Mouse (Mus musculus) adrenal gland, postnatal 0 days (tissue): ENCODE results near the gene 1700037C18Rik. TPM values are rescaled to one million over a fixed set of nuclear protein-coding genes. Genes with fewer than 3 reads are reported as not detected.

Experiments used
- microRNA-seq: library from miRNA; unstranded; fragments of <30 nt; microRNA quantifications from one replicate; pipeline ENCODE4, GENCODE M21; 2016; ENCODE audit warnings: borderline replicate concordance; ENCODE audit not compliant: insufficient number of aligned reads
- polyA plus RNA-seq: library from polyadenylated mRNA; unstranded; fragments of >200 nt; fragmentation: Nextera tagmentation; extraction: Ambion mirVana; gene quantifications from 2 replicates; pipeline ENCODE4 v1.2.1, GENCODE M21; 2015

The 1700037C18Rik gene
- polyA plus RNA-seq, result 6.8 and 7.9 TPM in 2 replicates

GRCm38 (mm10) chr16:3908537-3909111 lies at the start of gene 1700037C18Rik, which contains the start of gene Cluap1:
Gene 1700037C18Rik, minus strand, starts transcription at chr16:3908689.
Gene Cluap1, plus strand, starts transcription at chr16:3908801.

DNA sequence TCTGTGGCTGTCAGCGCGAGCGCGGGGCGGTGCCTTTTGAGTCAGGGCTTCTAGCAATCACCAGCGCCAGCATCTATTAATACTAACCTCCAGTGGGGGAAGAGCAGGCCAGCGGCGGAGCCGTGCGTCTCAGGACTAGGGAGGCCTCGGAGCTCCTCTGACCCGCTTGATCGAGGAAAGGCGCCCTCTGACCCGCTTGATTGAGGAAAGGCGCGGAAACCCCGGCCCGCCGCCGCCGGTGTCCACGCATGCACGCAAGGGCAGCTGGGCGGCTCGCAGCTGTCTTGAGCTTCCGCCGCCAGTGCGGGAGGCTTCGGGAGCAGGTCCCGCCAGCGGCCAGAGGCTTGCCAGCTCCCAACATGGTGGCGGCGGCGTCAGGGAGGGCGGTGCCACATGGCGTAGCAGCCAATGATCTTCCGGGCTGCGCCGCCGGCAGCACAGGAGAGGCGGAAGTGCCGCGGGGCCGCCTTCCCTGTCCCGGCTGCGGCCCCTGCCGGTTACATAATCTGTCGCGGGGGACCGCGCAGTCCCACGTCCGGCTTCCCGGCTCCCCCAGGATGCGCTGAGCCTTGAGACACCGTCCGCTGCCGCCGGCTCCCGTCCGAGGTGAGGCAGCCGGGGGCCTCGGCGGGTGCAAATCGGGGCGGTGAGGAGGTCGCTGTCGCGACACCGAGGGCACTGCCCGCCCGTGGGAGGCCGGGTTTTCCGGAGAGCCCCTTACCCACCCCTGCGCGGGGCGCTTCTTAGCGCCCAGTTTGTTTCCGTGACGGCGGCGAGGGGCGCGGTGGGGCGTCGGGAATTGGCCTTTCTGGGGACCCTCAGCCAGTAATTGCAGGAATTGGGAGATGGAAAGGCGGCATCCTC lies 24.1 kb downstream of the 1700037C18Rik start, which contains the start of the genes Zfp597 and Gm20695:
Gene Zfp597, minus strand, starts transcription at position 361 of the 864 bp plus-strand sequence.
Gene Gm20695, plus strand, starts transcription at position 448 of the 864 bp plus-strand sequence.

GRCm38 (mm10) chr16:3872216-3873047 lies 36.1 kb downstream of the 1700037C18Rik start, which contains the start of gene Naa60:
Gene Naa60, plus strand, starts transcription at chr16:3872375.

DNA sequence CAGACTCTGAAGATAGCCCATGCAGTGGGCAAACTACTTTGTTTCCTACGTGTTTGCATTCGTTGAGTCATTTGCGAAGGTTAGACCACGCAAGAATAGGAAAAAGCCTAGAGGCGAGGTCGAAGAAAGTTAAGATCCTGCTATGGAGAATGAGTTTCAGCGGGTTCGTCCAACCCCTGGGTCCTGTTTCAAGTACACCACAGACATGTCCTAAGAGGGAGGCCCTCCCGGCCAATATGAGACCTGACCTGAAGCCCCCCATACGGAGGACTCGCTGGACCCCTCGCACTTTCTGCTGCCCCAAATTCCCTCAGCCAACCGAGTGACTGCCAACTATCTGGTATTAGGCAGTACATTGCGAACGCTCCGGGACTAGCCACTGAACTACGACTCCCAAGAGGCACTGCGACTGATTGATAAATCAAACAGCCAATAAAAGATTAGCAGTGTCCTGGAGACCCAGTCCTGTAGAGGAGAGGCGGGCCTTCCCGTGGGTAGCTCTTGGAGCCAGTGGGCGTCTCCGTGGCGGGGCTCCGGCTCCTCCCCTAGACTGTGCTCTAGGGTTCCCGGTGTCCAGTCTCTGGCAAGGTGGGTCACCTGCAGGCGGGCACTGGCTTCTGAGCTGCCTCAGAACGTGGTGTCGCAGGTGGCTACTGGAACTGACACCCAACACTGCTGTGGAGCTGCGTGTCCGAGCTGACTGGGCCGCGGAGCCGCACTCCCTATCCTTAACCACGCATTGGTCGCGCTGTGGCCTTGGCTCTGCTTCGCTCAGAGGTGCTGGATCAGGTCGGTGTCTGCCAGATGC lies 61.6 kb downstream of the 1700037C18Rik start, which contains the start of gene Zfp174:
Gene Zfp174, plus strand, starts transcription at position 558 of the 808 bp plus-strand sequence.

Small RNAs within 50 kb of the gene (microRNA-seq; reads per million reads assigned to microRNA genes)
- gene Gm23493, result not detected

Other genes with a start within 250 kb of the 1700037C18Rik start
- gene Mefv, start 190.6 kb downstream of the 1700037C18Rik start, polyA plus RNA-seq, result 0.08 TPM in 1 of 2 replicates, not detected in the other
- 20.8 and 37.0 TPM in 2 replicates for gene Zfp263, start 164.6 kb downstream of the 1700037C18Rik start, polyA plus RNA-seq
- not detected in 2 replicates for gene Olfr15, start 77.8 kb downstream of the 1700037C18Rik start, polyA plus RNA-seq
- 1.5 and 4.1 TPM in 2 replicates for gene Zfp174, start 61.4 kb downstream of the 1700037C18Rik start, polyA plus RNA-seq
- gene Naa60, start 36.3 kb downstream of the 1700037C18Rik start, polyA plus RNA-seq, result 34.3 and 51.6 TPM in 2 replicates
- gene Zfp597, start 24.1 kb downstream of the 1700037C18Rik start, polyA plus RNA-seq, result 4.2 and 5.9 TPM in 2 replicates
- 1.7 and 3.3 TPM in 2 replicates for gene Gm20695, start 24.0 kb downstream of the 1700037C18Rik start, polyA plus RNA-seq
- 28.5 and 31.2 TPM in 2 replicates for gene Cluap1, start 112 bp upstream of the 1700037C18Rik start, polyA plus RNA-seq
- gene Nlrc3, start 67.9 kb upstream of the 1700037C18Rik start, polyA plus RNA-seq, result 0.13 and 0.87 TPM in 2 replicates
- 5.0 and 5.6 TPM in 2 replicates for gene Slx4, start 95.1 kb upstream of the 1700037C18Rik start, polyA plus RNA-seq
- gene Dnase1, start 128.3 kb upstream of the 1700037C18Rik start, polyA plus RNA-seq, result 0.79 and 1.0 TPM in 2 replicates
- 66.4 and 120 TPM in 2 replicates for gene Trap1, start 169.1 kb upstream of the 1700037C18Rik start, polyA plus RNA-seq